Mouse (Mus musculus) CH12.LX (cell line): Measurements from ENCODE around the gene Edar. TPM values are rescaled to one million over a fixed set of nuclear protein-coding genes. Genes with fewer than 3 reads are reported as not detected.
"Not testable (repeated sequence)": the region's sequence is repeated elsewhere in the genome, so short reads cannot be mapped to it uniquely, and the experiment has no call there.

Source experiments
- DNase-seq: peaks from one replicate; pipeline ENCODE4 v3.0.0-alpha.2; 2013; ENCODE audit errors: extremely low read depth
- H3K27ac ChIP-seq: 2 replicates; pipeline ENCODE4 v1.5.1; 2012; ENCODE audit warnings: low read depth, mild to moderate bottlenecking, control low read depth, moderate library complexity; ENCODE audit not compliant: insufficient read depth
- H3K27me3 ChIP-seq: replicated peaks from 2 replicates; pipeline ENCODE3; 2012; ENCODE audit warnings: inconsistent platforms
- H3K36me3 ChIP-seq, 2 experiments: replicated peaks in 1 of 2; 2 replicates each; pipeline versions ENCODE3 to v1.6.1; 2012; ENCODE audit warnings: inconsistent platforms in 1 of 2, low read length in 1 of 2, mild to moderate bottlenecking in 1 of 2, mixed read lengths in 1 of 2, moderate library complexity in 1 of 2; ENCODE audit not compliant: control insufficient read depth in 1 of 2, insufficient read depth in 1 of 2
- H3K4me1 ChIP-seq, 2 experiments: 2 replicates each; pipeline ENCODE4 v1.6.1; 2012; ENCODE audit warnings: inconsistent platforms in 1 of 2, moderate library complexity in 1 of 2; ENCODE audit not compliant: insufficient read depth in 2 of 2, control insufficient read depth in 1 of 2
- H3K4me2 ChIP-seq: 2 replicates; pipeline ENCODE4 v1.6.1; 2012; ENCODE audit warnings: low read depth, mild to moderate bottlenecking, control low read depth; ENCODE audit not compliant: poor library complexity, insufficient read depth, severe bottlenecking
- H3K4me3 ChIP-seq, 3 experiments: fragments of 150-350 bp in 1 of 3; sonication (generic) in 1 of 3; replicated peaks in 1 of 3; 2 replicates each; pipeline versions ENCODE3 to v1.5.1; 2011 to 2012; ENCODE audit warnings: low read depth in 2 of 3, low read length in 2 of 3, mild to moderate bottlenecking in 2 of 3, moderate library complexity in 2 of 3, control low read depth in 1 of 3, improper control_type of control experiment in 1 of 3, inconsistent platforms in 1 of 3, mixed read lengths in 1 of 3; ENCODE audit not compliant: poor library complexity in 1 of 3
- H3K79me2 ChIP-seq: replicated peaks from 2 replicates; pipeline ENCODE4 v1.6.1; 2012; ENCODE audit warnings: mild to moderate bottlenecking, moderate library complexity; ENCODE audit not compliant: control insufficient read depth, poor library complexity, insufficient read depth, severe bottlenecking; ENCODE audit errors: extremely low read depth
- H3K9ac ChIP-seq: 2 replicates; pipeline ENCODE4 v1.6.1; 2012; ENCODE audit warnings: low read depth, mild to moderate bottlenecking, control low read depth, moderate library complexity; ENCODE audit not compliant: insufficient read depth
- H3K9me3 ChIP-seq: replicated peaks from 2 replicates; pipeline ENCODE3; 2012; ENCODE audit warnings: low read length, inconsistent platforms, mixed read lengths
- CHD1 ChIP-seq: IDR thresholded peaks from 2 replicates; pipeline ENCODE4 v1.6.1; 2012; ENCODE audit warnings: low read depth, low read length, improper control_type of control experiment, inconsistent platforms
- CTCF ChIP-seq, 2 experiments: IDR thresholded peaks in 1 of 2; conservative IDR thresholded peaks in 1 of 2; 2 replicates each; pipeline ENCODE4 v1.5.1; 2011 to 2012; ENCODE audit warnings: low read depth in 2 of 2, low read length in 2 of 2, improper control_type of control experiment in 1 of 2, inconsistent platforms in 1 of 2, mild to moderate bottlenecking in 1 of 2, moderate library complexity in 1 of 2
- E2F4 ChIP-seq: IDR thresholded peaks from 2 replicates; pipeline ENCODE4 v1.6.1; 2011; ENCODE audit warnings: low read depth, low read length, improper control_type of control experiment; ENCODE audit not compliant: insufficient replicate concordance
- MAFK ChIP-seq: IDR thresholded peaks from 2 replicates; pipeline ENCODE4 v1.6.1; 2011; ENCODE audit warnings: low read length, improper control_type of control experiment; ENCODE audit not compliant: insufficient replicate concordance
- MAZ ChIP-seq: IDR thresholded peaks from 2 replicates; pipeline ENCODE4 v1.6.1; 2012; ENCODE audit warnings: low read depth, mild to moderate bottlenecking, inconsistent platforms, low read length, improper control_type of control experiment, moderate library complexity
- MXI1 ChIP-seq: IDR thresholded peaks from 2 replicates; pipeline ENCODE4 v1.6.1; 2011; ENCODE audit warnings: mild to moderate bottlenecking, low read depth, low read length, improper control_type of control experiment
- MYC ChIP-seq: IDR thresholded peaks from 2 replicates; pipeline ENCODE4 v1.6.1; 2011; ENCODE audit warnings: low read depth, mild to moderate bottlenecking, improper control_type of control experiment, low read length
- NELFE ChIP-seq: IDR thresholded peaks from 2 replicates; pipeline ENCODE4 v1.6.1; 2011; ENCODE audit warnings: low read depth, low read length, improper control_type of control experiment
- RAD21 ChIP-seq: IDR thresholded peaks from 2 replicates; pipeline ENCODE4 v1.6.1; 2011; ENCODE audit warnings: low read depth, mild to moderate bottlenecking, low read length, improper control_type of control experiment, moderate library complexity
- SMC3 ChIP-seq: IDR thresholded peaks from 2 replicates; pipeline ENCODE4 v1.6.1; 2011; ENCODE audit warnings: low read depth, low read length, improper control_type of control experiment
- TBP ChIP-seq: conservative IDR thresholded peaks from 2 replicates; pipeline ENCODE4 v1.6.1; 2011; ENCODE audit warnings: low read depth, low read length, improper control_type of control experiment
- USF1 ChIP-seq: IDR thresholded peaks from 2 replicates; pipeline ENCODE4 v1.6.1; 2014; ENCODE audit warnings: low read depth, mild to moderate bottlenecking, inconsistent platforms, low read length, improper control_type of control experiment
- USF2 ChIP-seq: conservative IDR thresholded peaks from 2 replicates; pipeline ENCODE4 v1.6.1; 2011; ENCODE audit warnings: low read depth, low read length, improper control_type of control experiment
- ZMIZ1 ChIP-seq: IDR thresholded peaks from 2 replicates; pipeline ENCODE4 v1.6.1; 2012; ENCODE audit warnings: low read depth, mild to moderate bottlenecking, inconsistent platforms, low read length, improper control_type of control experiment
- dilution Hi-C: fragments of 300-500 bp; cut with MboI; formaldehyde crosslinking; loops from 2 replicates; pipeline ENCODE4 v1.14.3; 2020; ENCODE audit warnings: low sequenced_read_pairs; ENCODE audit not compliant: extremely low pct_unique_long_range_greater_than_20kb, extremely low pct_ligation_motif_present
- in situ Hi-C: fragments of 300-500 bp; cut with MboI; formaldehyde crosslinking; loops from 3 replicates; pipeline ENCODE4 v1.14.3; 2019; ENCODE audit warnings: low sequenced_read_pairs, low pct_ligation_motif_present, low pct_unique_long_range_greater_than_20kb, mixed read lengths
- polyA plus RNA-seq: library from polyadenylated mRNA; unstranded; fragments of >175 nt; gene quantifications from 2 replicates; pipeline ENCODE4 v1.2.1, GENCODE M21; 2012; ENCODE audit warnings: low read depth; ENCODE audit not compliant: insufficient read length
- total RNA-seq, 2 experiments: library from RNA; depleted of rRNA; stranded (reverse); fragments of 300-350 nt in 1 of 2; fragments of >200 nt in 1 of 2; gene quantifications; 2 replicates each; pipeline ENCODE4 v1.2.3; 2012 to 2014

The Edar gene
- total RNA-seq (2012; rRNA removed), result not detected in 2 replicates
- total RNA-seq (2014; rRNA removed), result not detected in 2 replicates
- polyA plus RNA-seq, result not detected in 2 replicates

DNA sequence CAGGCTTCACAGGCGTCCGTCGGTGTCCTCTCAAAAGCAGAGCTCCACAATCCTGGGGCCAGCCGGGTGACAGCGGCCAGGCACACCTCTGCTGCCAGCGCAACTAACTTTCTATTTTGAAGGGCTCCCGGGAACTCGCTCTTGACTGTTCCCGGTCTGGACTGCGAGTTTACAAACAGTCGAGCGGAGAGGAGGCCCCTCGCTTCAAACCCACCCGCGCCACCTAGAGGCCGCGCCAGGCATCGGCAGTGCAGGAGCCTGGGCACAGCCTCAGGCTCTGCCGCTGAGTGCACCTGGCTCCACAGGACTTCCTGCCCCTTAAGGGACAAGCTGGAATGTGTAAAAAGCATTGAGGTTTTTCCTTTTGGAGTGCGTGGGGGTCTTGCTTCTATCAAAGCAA lies at the start of gene Edar:
Gene Edar, minus strand, starts transcription at position 122 of the 400 bp plus-strand sequence.
- dilution Hi-C loops, result no loop called here
- H3K4me2 ChIP-seq, result no peak within 1 kb of the TSS
- H3K79me2 ChIP-seq, result no peaks in the 10 kb centered on the region
- no peak within 1 kb of the TSS for H3K4me3 ChIP-seq
- H3K36me3 ChIP-seq, result no peaks in the 10 kb centered on the region
- peaks cover 7 to 21% of the 10 kb centered on the region in 2 experiments for H3K4me1 ChIP-seq
- peak; percentile 21 for DNase-seq
- no peak within 1 kb of the TSS for H3K27ac ChIP-seq
- TF ChIP-seq RAD21 (peak; percentile 35), SMC3 (peak; percentile 49), CTCF (conservative IDR thresholded peaks at IDR 0.05 in 1 of 2, IDR thresholded peaks at IDR 0.05 in 1 of 2; ENCODE audit: low read depth in 2 of 2, low read length in 2 of 2) (peak; percentile 44 to 71), MAZ (no peak), NELFE (no peak), E2F4 (no peak), MYC (no peak), USF2 (no peak)
- TF ChIP-seq, all 38 proteins: peak for 3
- no peak within 1 kb of the TSS for H3K9ac ChIP-seq
- in situ Hi-C loops, result no loop called here
- peaks cover 12% of the 10 kb centered on the region for H3K27me3 ChIP-seq
- no peaks in the 10 kb centered on the region for H3K9me3 ChIP-seq

DNA sequence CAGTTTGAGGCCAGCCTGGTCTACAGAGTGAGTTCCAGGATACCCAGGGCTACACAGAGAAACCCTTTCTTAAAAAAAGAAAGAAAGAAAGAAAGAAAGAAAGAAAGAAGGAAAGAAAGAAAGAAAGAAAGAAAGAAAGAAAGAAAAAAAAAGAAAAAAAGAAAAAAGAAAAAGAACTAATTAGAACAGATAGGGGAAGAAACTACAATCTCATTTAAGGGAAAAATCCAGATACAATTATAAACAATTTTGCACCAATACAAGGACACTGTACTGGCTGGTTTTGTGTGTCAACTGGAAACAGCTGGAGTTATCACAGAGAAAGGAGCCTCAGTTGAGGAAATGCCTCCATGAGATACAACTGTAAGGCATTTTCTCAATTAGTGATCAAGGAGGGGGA lies 42.7 kb upstream of the Edar start, which contains the start of gene Gm17542:
Gene Gm17542, minus strand, starts transcription at position 101 of the 400 bp plus-strand sequence.
- H3K4me3 ChIP-seq, H3K27ac ChIP-seq, H3K27me3 ChIP-seq, H3K79me2 ChIP-seq, in situ Hi-C loops, H3K9ac ChIP-seq, H3K4me1 ChIP-seq, H3K36me3 ChIP-seq, dilution Hi-C loops, DNase-seq, H3K4me2 ChIP-seq, H3K9me3 ChIP-seq: not testable (repeated sequence)

- dilution Hi-C loops, result no loop called here
- H3K27ac ChIP-seq, result no peak overlapping the region
- peaks cover 2% of the 10 kb centered on the region for H3K9me3 ChIP-seq
- peaks cover 17% of the 10 kb centered on the region for H3K27me3 ChIP-seq
- H3K36me3 ChIP-seq, result no peaks in the 10 kb centered on the region
- no peaks in the 10 kb centered on the region for H3K79me2 ChIP-seq
- no peak overlapping the region for H3K4me3 ChIP-seq
- no peak overlapping the region for H3K9ac ChIP-seq
- TF ChIP-seq MXI1 (no peak), USF1 (no peak), ZMIZ1 (no peak), CHD1 (no peak), TBP (no peak), RAD21 (no peak), MAFK (no peak)
- H3K4me1 ChIP-seq, result no peaks in the 10 kb centered on the region
- in situ Hi-C loops, result no loop called here
- no peak for DNase-seq
- no peak overlapping the region for H3K4me2 ChIP-seq
Observed at GRCm38 (mm10) chr10:58714789-58715148, 39.3 kb upstream of the Edar start.
